Mouse (Mus musculus): Measurements from ENCODE around the gene Phlpp1. TPM values are rescaled to one million over a fixed set of nuclear protein-coding genes. Genes with fewer than 3 reads are reported as not detected.

Gene Phlpp1
- 0.67 and 2.4 TPM in 2 replicates for polyA plus RNA-seq (2012; ENCODE audit: insufficient read depth, low replicate concordance)

- TF ChIP-seq FLI1 (IDR thresholded peaks at IDR 0.05; ENCODE audit: low read length): no peak
- no peak for TF ChIP-seq GATA1 (IDR thresholded peaks at IDR 0.05; ENCODE audit: borderline replicate concordance, low read length)
- H3K27me3 ChIP-seq (replicated peaks): peaks cover 10% of the 10 kb centered on the region
- H3K9me3 ChIP-seq: no peaks in the 10 kb centered on the region
- no peaks in the 10 kb centered on the region for H3K36me3 ChIP-seq (replicated peaks; ENCODE audit: low read length)
- H3K4me1 ChIP-seq: peaks cover 53% of the 10 kb centered on the region
- peak within 1 kb of the TSS; percentile 98 for H3K4me3 ChIP-seq (replicated peaks)
These were observed at the start of gene Phlpp1 for GRCm38 (mm10) chr1:106171241-106172220. Gene Phlpp1 (plus strand): TSS chr1:106171752.

DNA sequence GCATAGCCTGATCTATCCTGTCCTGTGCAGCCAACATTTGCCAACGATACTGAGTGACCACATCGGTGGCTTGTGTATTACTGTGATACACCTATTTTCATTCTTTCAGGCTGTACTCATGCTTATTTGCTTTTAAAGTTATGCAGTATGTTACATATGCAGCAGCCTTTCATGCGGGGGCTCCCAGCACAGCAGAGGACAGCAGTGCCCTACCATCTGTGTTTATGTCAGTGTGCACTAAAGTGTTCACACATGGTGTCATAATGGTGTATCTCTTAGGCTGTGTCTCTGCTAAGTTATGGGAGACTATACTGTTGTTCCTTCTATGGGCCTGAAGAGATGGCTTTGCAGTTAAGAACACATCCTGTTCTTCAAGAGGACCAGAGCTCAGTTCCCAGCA, 45.0 kb upstream of the Phlpp1 start:
- peaks cover 5% of the 10 kb centered on the region for H3K4me1 ChIP-seq
- TF ChIP-seq GATA1 (IDR thresholded peaks at IDR 0.05; ENCODE audit: borderline replicate concordance, low read length): no peak
- TF ChIP-seq FLI1 (IDR thresholded peaks at IDR 0.05; ENCODE audit: low read length): no peak
- no peaks in the 10 kb centered on the region for H3K9me3 ChIP-seq
- H3K36me3 ChIP-seq (replicated peaks; ENCODE audit: low read length): no peaks in the 10 kb centered on the region
- H3K4me3 ChIP-seq (replicated peaks): no peak overlapping the region
- peaks cover 19% of the 10 kb centered on the region for H3K27me3 ChIP-seq (replicated peaks)

GRCm38 (mm10) chr1:106131697-106132349, 39.7 kb upstream of the Phlpp1 start:
- Histone ChIP-seq H3K9me3 (no peaks in the 10 kb centered on the region), H3K4me3 (replicated peaks) (no peak overlapping the region), H3K27me3 (replicated peaks) (peaks cover 13% of the 10 kb centered on the region), H3K4me1 (peaks cover 16% of the 10 kb centered on the region), H3K36me3 (replicated peaks; ENCODE audit: low read length) (no peaks in the 10 kb centered on the region)
- TF ChIP-seq FLI1 (IDR thresholded peaks at IDR 0.05; ENCODE audit: low read length): no peak
- no peak for TF ChIP-seq GATA1 (IDR thresholded peaks at IDR 0.05; ENCODE audit: borderline replicate concordance, low read length)

DNA sequence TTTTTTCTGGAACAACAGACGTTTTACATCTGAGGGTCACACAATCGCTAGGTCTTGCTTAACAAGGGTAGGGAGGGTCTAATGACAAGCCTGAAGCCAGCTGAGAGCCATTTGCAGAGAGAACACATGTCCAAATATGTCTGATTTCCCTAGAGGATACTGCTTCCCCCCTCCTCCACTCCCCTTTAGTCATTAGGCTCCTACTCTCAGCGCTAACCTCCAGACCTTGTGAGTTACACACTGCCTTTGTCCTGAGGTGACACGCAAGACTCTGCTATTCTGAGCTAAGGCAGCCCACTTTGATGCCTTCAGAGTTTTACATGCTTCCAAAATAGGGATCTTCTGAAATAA, 39.2 kb upstream of the Phlpp1 start:
- no peaks in the 10 kb centered on the region for H3K36me3 ChIP-seq (replicated peaks; ENCODE audit: low read length)
- peaks cover 13% of the 10 kb centered on the region for H3K27me3 ChIP-seq (replicated peaks)
- no peak overlapping the region for H3K4me3 ChIP-seq (replicated peaks)
- peaks cover 16% of the 10 kb centered on the region for H3K4me1 ChIP-seq
- no peaks in the 10 kb centered on the region for H3K9me3 ChIP-seq
- TF ChIP-seq FLI1 (IDR thresholded peaks at IDR 0.05; ENCODE audit: low read length) (no peak), GATA1 (IDR thresholded peaks at IDR 0.05; ENCODE audit: borderline replicate concordance, low read length) (no peak)

GRCm38 (mm10) chr1:106138691-106139090, 32.9 kb upstream of the Phlpp1 start:
- no peak overlapping the region for H3K4me3 ChIP-seq (replicated peaks)
- no peak for TF ChIP-seq FLI1 (IDR thresholded peaks at IDR 0.05; ENCODE audit: low read length)
- TF ChIP-seq GATA1 (IDR thresholded peaks at IDR 0.05; ENCODE audit: borderline replicate concordance, low read length): no peak
- peaks cover 3% of the 10 kb centered on the region for H3K27me3 ChIP-seq (replicated peaks)
- H3K36me3 ChIP-seq (replicated peaks; ENCODE audit: low read length): no peaks in the 10 kb centered on the region
- H3K4me1 ChIP-seq: peaks cover 21% of the 10 kb centered on the region
- peaks cover 5% of the 10 kb centered on the region for H3K9me3 ChIP-seq

GRCm38 (mm10) chr1:106139137-106139536, 32.4 kb upstream of the Phlpp1 start:
- Histone ChIP-seq H3K36me3 (replicated peaks; ENCODE audit: low read length) (no peaks in the 10 kb centered on the region), H3K4me3 (replicated peaks) (no peak overlapping the region), H3K9me3 (peaks cover 9% of the 10 kb centered on the region), H3K4me1 (peaks cover 26% of the 10 kb centered on the region), H3K27me3 (replicated peaks) (peaks cover 3% of the 10 kb centered on the region)
- TF ChIP-seq GATA1 (IDR thresholded peaks at IDR 0.05; ENCODE audit: borderline replicate concordance, low read length) (no peak), FLI1 (IDR thresholded peaks at IDR 0.05; ENCODE audit: low read length) (no peak)

GRCm38 (mm10) chr1:106142010-106142409, 29.5 kb upstream of the Phlpp1 start:
- H3K36me3 ChIP-seq (replicated peaks; ENCODE audit: low read length): no peaks in the 10 kb centered on the region

DNA sequence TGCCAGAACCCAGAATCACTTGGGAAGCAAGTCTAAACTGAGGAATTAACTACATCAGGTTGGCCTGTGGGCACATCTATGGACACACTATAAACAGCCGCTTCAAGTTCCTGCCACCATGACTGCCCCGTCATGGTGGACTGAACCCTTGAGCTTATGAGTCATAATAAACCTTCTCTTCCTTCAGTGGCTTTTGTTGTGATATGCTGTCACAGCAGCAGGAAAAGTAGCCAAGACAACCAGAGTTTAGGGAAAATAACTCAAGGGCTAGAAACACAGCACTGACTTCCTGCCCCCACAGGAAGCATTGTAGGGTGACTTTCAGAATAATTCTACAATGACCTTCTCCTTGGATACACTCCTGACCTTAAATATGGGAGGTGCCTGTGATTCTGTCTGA, 27.0 kb upstream of the Phlpp1 start:
- H3K4me1 ChIP-seq: peaks cover 40% of the 10 kb centered on the region
- H3K4me3 ChIP-seq (replicated peaks): no peak overlapping the region
- H3K27me3 ChIP-seq (replicated peaks): peaks cover 34% of the 10 kb centered on the region
- TF ChIP-seq GATA1 (IDR thresholded peaks at IDR 0.05; ENCODE audit: borderline replicate concordance, low read length): no peak
- TF ChIP-seq FLI1 (IDR thresholded peaks at IDR 0.05; ENCODE audit: low read length): no peak
- H3K9me3 ChIP-seq: peaks cover 35% of the 10 kb centered on the region
- no peaks in the 10 kb centered on the region for H3K36me3 ChIP-seq (replicated peaks; ENCODE audit: low read length)

More at GRCm38 (mm10) chr1:106142010-106142409, 29.5 kb upstream of the Phlpp1 start:
- peaks cover 16% of the 10 kb centered on the region for H3K27me3 ChIP-seq (replicated peaks)
- H3K4me1 ChIP-seq: peaks cover 37% of the 10 kb centered on the region
- H3K4me3 ChIP-seq (replicated peaks): no peak overlapping the region
- no peak for TF ChIP-seq FLI1 (IDR thresholded peaks at IDR 0.05; ENCODE audit: low read length)
- TF ChIP-seq GATA1 (IDR thresholded peaks at IDR 0.05; ENCODE audit: borderline replicate concordance, low read length): no peak
- H3K9me3 ChIP-seq: peaks cover 30% of the 10 kb centered on the region

- Histone ChIP-seq H3K4me1 (peaks cover 44% of the 10 kb centered on the region), H3K27me3 (replicated peaks) (peaks cover 39% of the 10 kb centered on the region), H3K36me3 (replicated peaks; ENCODE audit: low read length) (no peaks in the 10 kb centered on the region), H3K4me3 (replicated peaks) (no peak overlapping the region), H3K9me3 (peaks cover 35% of the 10 kb centered on the region)
- TF ChIP-seq FLI1 (IDR thresholded peaks at IDR 0.05; ENCODE audit: low read length): no peak
- no peak for TF ChIP-seq GATA1 (IDR thresholded peaks at IDR 0.05; ENCODE audit: borderline replicate concordance, low read length)
These were observed 26.5 kb upstream of the Phlpp1 start for GRCm38 (mm10) chr1:106145055-106145454.
